Mouse (Mus musculus) lung, embryonic 16.5 days (tissue): ENCODE results near the gene St8sia1. TPM values are rescaled to one million over a fixed set of nuclear protein-coding genes. Genes with fewer than 3 reads are reported as not detected.

Experiments
- ATAC-seq: fragments of 200-750 bp; cut with Nextera tagmentation; 2 replicates; pipeline ENCODE4 v1.8.0; 2017; ENCODE audit warnings: low read depth, mild to moderate bottlenecking, moderate library complexity
- H3K27ac ChIP-seq: fragments of 300-500 bp; sonication (generic); 2 replicates; pipeline ENCODE4 v1.5.1; 2014; ENCODE audit warnings: mild to moderate bottlenecking, control low read depth, low read length
- H3K27me3 ChIP-seq: fragments of 300-500 bp; sonication (generic); 2 replicates; pipeline ENCODE4 v1.6.1; 2014; ENCODE audit warnings: low read depth, low read length, mixed read lengths; ENCODE audit not compliant: control insufficient read depth, insufficient read depth
- H3K36me3 ChIP-seq: fragments of 300-500 bp; sonication (generic); 2 replicates; pipeline ENCODE4 v1.6.1; 2014; ENCODE audit warnings: low read length; ENCODE audit not compliant: control insufficient read depth, insufficient read depth
- H3K4me1 ChIP-seq: fragments of 300-500 bp; sonication (generic); replicated peaks from 2 replicates; pipeline ENCODE4 v1.6.1; 2014; ENCODE audit warnings: low read length, mixed read lengths; ENCODE audit not compliant: control insufficient read depth, insufficient read depth
- H3K4me2 ChIP-seq: fragments of 300-500 bp; sonication (generic); 2 replicates; pipeline ENCODE4 v1.6.1; 2014; ENCODE audit warnings: low read depth, low read length, control low read depth
- H3K4me3 ChIP-seq: fragments of 300-500 bp; sonication (generic); 2 replicates; pipeline ENCODE4 v1.5.1; 2014; ENCODE audit warnings: mild to moderate bottlenecking, low read length, control low read depth
- H3K9ac ChIP-seq: fragments of 300-500 bp; sonication (generic); 2 replicates; pipeline ENCODE4 v1.6.1; 2014; ENCODE audit warnings: low read length, control low read depth
- H3K9me3 ChIP-seq: fragments of 300-500 bp; sonication (generic); 2 replicates; pipeline ENCODE4 v1.6.1; 2016; ENCODE audit warnings: low read length; ENCODE audit not compliant: control insufficient read depth
- WGBS: fragments of 180-500 bp; shearing (Covaris S2); extraction: QIAGEN DNeasy Blood & Tissue Kit; methylation state at CpG from one replicate; pipeline ENCODE4 v1.1.7; 2014; 5-methylcytosine and 5-hydroxymethylcytosine counted together
- polyA plus RNA-seq: library from polyadenylated mRNA; unstranded; fragments of >200 nt; fragmentation: Nextera tagmentation; extraction: Ambion mirVana; gene quantifications from 2 replicates; pipeline ENCODE4 v1.2.1, GENCODE M21; 2015

Gene St8sia1
- polyA plus RNA-seq, 1 experiment from 2014 or later = 0.30 TPM

DNA sequence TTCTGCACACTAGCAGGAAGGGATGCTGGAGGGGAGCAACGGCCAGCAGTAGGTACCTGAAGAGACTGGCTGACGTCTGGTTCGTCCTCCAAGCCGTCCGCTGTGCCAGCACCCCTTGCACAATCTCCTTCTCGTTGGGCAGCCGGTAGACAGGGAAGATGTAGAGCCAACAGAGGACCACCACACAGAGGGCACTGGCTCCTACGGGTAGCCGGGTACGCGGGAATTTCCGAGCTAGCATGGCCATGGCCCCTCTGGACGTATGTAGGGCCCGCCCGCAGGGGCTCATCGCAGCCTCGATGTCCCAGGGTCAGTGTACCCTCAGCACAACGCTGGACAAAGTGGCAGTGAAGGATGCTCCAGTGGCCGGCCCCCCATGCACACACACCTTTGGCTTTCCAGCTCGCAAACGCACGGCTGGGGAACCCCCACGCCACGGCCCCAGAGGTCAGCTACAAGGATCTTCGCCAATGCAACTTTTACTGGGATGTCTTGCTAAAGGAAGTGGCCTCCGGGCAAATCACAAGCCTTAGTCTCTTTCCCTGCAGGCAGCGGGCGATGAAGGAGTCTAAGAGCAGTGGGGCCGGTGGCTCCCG, 674 bp downstream of the St8sia1 start:
- no peaks in the 10 kb centered on the region for H3K36me3 ChIP-seq
- WGBS = 25% methylated on average over 30 of the region's 30 CpGs
- peak overlapping the region; percentile 56 for H3K4me3 ChIP-seq
- H3K4me1 ChIP-seq = peaks cover 5% of the 10 kb centered on the region; the same call in 1 of the 2 replicates
- H3K27ac ChIP-seq = no peak overlapping the region
- H3K4me2 ChIP-seq = peak overlapping the region; percentile 99
- H3K9me3 ChIP-seq = no peaks in the 10 kb centered on the region
- H3K9ac ChIP-seq = no peak overlapping the region
- ATAC-seq = no peak
- H3K27me3 ChIP-seq = peaks cover 19% of the 10 kb centered on the region

DNA sequence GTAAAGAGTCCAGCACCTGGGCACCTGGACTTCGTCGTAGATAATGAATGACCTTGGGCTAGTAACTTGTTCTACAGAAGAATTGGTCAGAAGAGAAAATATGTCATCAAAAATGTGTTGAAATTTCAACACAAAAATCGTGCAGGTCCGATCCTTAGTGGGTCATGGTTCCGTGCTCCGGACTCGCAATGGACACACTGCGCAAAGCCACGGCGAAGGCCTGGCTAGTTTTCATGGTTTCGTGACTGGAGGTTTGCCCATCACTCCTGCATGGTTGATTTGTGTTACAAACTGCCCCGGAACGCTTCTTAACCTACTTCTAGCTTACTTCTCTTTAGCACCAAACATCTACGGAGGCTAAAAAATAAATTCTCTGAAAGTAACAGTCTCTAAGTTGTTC, 1.4 kb downstream of the St8sia1 start:
- H3K4me2 ChIP-seq = no peak overlapping the region
- H3K9ac ChIP-seq = no peak overlapping the region
- no peaks in the 10 kb centered on the region for H3K9me3 ChIP-seq
- ATAC-seq = no peak
- no peak overlapping the region for H3K27ac ChIP-seq
- H3K4me1 ChIP-seq = peaks cover 5% of the 10 kb centered on the region; the same call in 1 of the 2 replicates
- 89% methylated on average over 14 of the region's 14 CpGs for WGBS
- no peaks in the 10 kb centered on the region for H3K36me3 ChIP-seq
- peaks cover 19% of the 10 kb centered on the region for H3K27me3 ChIP-seq
- H3K4me3 ChIP-seq = no peak overlapping the region

- no peak overlapping the region for H3K27ac ChIP-seq
- H3K9me3 ChIP-seq = no peaks in the 10 kb centered on the region
- WGBS = 77% methylated on average over 10 of the region's 10 CpGs
- H3K27me3 ChIP-seq = peaks cover 19% of the 10 kb centered on the region
- peaks cover 5% of the 10 kb centered on the region; the same call in 1 of the 2 replicates for H3K4me1 ChIP-seq
- no peak overlapping the region for H3K4me2 ChIP-seq
- ATAC-seq = no peak
- no peak overlapping the region for H3K9ac ChIP-seq
- no peak overlapping the region for H3K4me3 ChIP-seq
- no peaks in the 10 kb centered on the region for H3K36me3 ChIP-seq
Observed at GRCm38 (mm10) chr6:142962476-142962875, 1.8 kb downstream of the St8sia1 start.

DNA sequence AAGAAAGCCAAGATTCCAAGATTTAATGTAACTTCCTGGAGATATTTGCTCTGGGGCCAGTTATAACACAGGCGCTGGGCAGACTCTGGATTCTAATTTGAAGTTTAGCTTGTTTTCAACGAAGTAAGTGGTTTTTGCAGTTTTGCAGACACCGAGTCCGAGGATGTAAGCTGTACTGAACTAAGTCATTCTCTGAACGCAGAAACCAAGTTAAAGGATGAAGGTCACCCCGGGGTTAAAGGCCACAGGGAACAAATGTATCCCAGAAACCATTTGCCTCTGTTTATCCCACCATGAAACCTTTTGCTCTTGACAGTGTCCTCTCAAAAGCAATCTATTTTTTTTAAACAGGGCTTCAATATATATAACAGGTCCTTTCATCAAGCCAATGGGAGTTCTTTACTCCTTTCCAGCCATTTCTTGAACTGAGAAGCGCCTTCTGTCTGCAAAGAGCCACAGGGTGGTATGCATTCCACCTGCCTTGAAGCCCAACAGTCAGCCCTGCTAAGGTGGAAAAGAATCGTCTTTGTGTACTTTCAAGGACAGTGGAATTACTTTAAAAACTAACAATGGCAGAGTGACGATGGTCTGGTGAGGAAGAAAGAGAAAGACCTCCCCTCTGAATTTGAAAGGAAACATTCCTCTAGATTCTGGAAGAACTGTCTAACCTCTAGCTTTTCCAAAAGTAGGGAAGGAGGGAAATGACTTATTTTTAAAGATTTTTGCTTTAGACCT, 2.4 kb downstream of the St8sia1 start:
- no peak overlapping the region for H3K4me2 ChIP-seq
- H3K27me3 ChIP-seq = peaks cover 19% of the 10 kb centered on the region
- H3K36me3 ChIP-seq = no peaks in the 10 kb centered on the region
- 67% methylated on average over 9 of the region's 9 CpGs for WGBS
- H3K9ac ChIP-seq = no peak overlapping the region
- no peak for ATAC-seq
- no peak overlapping the region for H3K27ac ChIP-seq
- no peak overlapping the region for H3K4me3 ChIP-seq
- peaks cover 5% of the 10 kb centered on the region; the same call in 1 of the 2 replicates for H3K4me1 ChIP-seq
- H3K9me3 ChIP-seq = no peaks in the 10 kb centered on the region

- H3K9ac ChIP-seq = no peak overlapping the region
- no peaks in the 10 kb centered on the region for H3K4me1 ChIP-seq
- no peak overlapping the region for H3K4me2 ChIP-seq
- 83% methylated on average over 4 of the region's 4 CpGs for WGBS
- no peak overlapping the region for H3K4me3 ChIP-seq
- H3K27ac ChIP-seq = no peak overlapping the region
- no peak for ATAC-seq
- no peaks in the 10 kb centered on the region for H3K36me3 ChIP-seq
- H3K27me3 ChIP-seq = no peaks in the 10 kb centered on the region; the same call in 1 of the 2 replicates
- H3K9me3 ChIP-seq = no peaks in the 10 kb centered on the region
Observed at GRCm38 (mm10) chr6:142956556-142956955, 7.7 kb downstream of the St8sia1 start.

DNA sequence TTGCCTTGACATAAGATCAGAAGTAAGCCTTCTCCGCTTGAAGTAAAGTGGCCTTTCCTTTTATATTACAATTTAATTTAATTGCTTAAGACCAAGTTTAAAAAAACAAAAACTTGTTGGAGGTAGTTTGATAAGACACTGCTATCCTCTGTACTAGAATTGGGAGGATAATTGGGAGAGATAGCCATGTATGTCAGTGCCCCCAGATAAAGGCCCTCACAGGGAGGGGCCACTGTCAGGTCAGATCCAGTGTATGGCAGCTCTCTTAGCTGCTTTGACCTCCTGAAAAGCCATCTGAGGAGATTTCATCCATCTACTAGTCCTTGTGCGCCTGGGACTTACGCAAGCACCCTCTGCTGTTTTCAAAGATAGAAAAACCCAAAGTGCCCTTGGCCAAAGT, 9.0 kb downstream of the St8sia1 start:
- ATAC-seq = no peak
- no peaks in the 10 kb centered on the region for H3K36me3 ChIP-seq
- H3K27ac ChIP-seq = no peak overlapping the region
- no peaks in the 10 kb centered on the region for H3K4me1 ChIP-seq
- WGBS = 86% methylated on average over 3 of the region's 3 CpGs
- no peak overlapping the region for H3K9ac ChIP-seq
- no peaks in the 10 kb centered on the region for H3K9me3 ChIP-seq
- H3K4me2 ChIP-seq = no peak overlapping the region
- no peak overlapping the region for H3K4me3 ChIP-seq
- H3K27me3 ChIP-seq = no peaks in the 10 kb centered on the region; the same call in 1 of the 2 replicates

- no peaks in the 10 kb centered on the region for H3K9me3 ChIP-seq
Observed at GRCm38 (mm10) chr6:142953189-142953588, 11.1 kb downstream of the St8sia1 start.

DNA sequence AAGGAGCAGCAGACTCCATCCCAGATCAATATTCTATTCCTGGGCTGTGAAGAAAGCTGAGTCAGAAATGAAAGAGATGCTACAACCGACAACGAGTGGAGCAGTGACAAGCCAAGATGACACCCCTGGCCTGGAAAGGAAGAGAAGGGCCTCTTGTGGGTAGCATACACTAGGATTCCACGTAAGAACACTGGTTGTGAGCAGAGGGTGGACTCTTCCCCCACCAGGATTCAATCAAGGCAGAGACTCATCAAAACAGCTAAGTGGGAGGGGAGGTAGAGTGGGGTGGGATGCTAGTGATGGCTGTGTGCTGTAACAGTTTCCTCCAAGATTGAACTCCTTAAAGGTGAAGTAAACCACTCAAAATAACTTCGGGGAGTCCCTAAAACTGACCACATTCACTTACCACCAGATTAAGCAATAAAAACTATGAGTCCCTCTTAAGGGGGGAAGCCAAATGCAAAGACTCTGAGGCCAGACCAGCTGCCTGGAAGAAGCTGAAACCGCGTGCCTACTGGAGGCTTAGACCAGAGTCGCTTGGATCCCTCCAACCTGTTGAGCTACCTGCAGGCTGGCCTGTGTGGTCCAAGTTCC, 11.8 kb downstream of the St8sia1 start:
- no peaks in the 10 kb centered on the region for H3K36me3 ChIP-seq
- no peaks in the 10 kb centered on the region for H3K4me1 ChIP-seq
- H3K4me2 ChIP-seq = no peak overlapping the region
- ATAC-seq = no peak
- no peaks in the 10 kb centered on the region for H3K9me3 ChIP-seq
- no peak overlapping the region for H3K27ac ChIP-seq
- H3K9ac ChIP-seq = no peak overlapping the region
- no peak overlapping the region for H3K4me3 ChIP-seq
- 85% methylated on average over 7 of the region's 7 CpGs for WGBS
- no peaks in the 10 kb centered on the region for H3K27me3 ChIP-seq

More at GRCm38 (mm10) chr6:142953189-142953588, 11.1 kb downstream of the St8sia1 start:
- Histone ChIP-seq H3K36me3 (no peaks in the 10 kb centered on the region), H3K27me3 (no peaks in the 10 kb centered on the region), H3K4me1 (no peaks in the 10 kb centered on the region), H3K27ac (no peak overlapping the region), H3K9ac (no peak overlapping the region), H3K4me2 (no peak overlapping the region), H3K4me3 (no peak overlapping the region)
- no peak for ATAC-seq

- no peak for ATAC-seq
- Histone ChIP-seq H3K4me3 (no peak overlapping the region), H3K4me2 (no peak overlapping the region), H3K27ac (no peak overlapping the region), H3K4me1 (no peaks in the 10 kb centered on the region), H3K9ac (no peak overlapping the region), H3K36me3 (no peaks in the 10 kb centered on the region), H3K9me3 (no peaks in the 10 kb centered on the region), H3K27me3 (no peaks in the 10 kb centered on the region)
- WGBS = 73% methylated on average over 7 of the region's 7 CpGs
Observed at GRCm38 (mm10) chr6:142951564-142952308, 12.5 kb downstream of the St8sia1 start.
